Mouse (Mus musculus) monocyte, adult 2 months (primary cell): ENCODE results near the gene Prph2.

Source experiments
- DNase-seq, 2 experiments: peaks; one replicate each; pipeline ENCODE4 v3.0.0; 2022; ENCODE audit warnings: low spot score in 2 of 2, low read depth in 1 of 2

The Prph2 gene

DNA sequence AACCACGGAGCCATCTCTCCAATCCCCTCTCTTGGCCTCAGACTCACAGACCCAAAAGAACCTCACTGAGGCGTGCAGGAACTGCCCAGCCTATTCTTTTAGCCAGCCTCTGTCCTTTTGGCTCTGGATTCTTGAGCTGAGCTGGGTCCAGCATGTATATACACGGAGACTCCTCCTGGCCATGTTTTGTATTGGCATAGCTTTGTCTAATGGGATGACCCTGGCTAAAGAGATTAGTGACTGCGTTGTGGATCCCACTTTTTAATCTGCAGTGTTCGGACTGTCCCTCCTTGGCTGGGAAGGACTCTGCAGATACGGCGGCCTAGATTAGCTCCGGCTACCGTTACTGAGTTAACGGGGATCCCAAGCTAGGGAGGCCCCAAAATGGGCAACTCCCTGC lies at the start of gene Prph2:
Gene Prph2, plus strand, starts transcription at position 274 of the 400 bp plus-strand sequence.
- no peak for DNase-seq

GRCm38 (mm10) chr17:46864566-46865195 lies 45.6 kb upstream of the Prph2 start:
- DNase-seq = no peak

GRCm38 (mm10) chr17:46866836-46867235 lies 43.4 kb upstream of the Prph2 start:
- no peak for DNase-seq

- DNase-seq = no peak
Observed at GRCm38 (mm10) chr17:46870204-46870798, 40.0 kb upstream of the Prph2 start.

- no peak for DNase-seq
Observed at GRCm38 (mm10) chr17:46870913-46871312, 39.3 kb upstream of the Prph2 start.

DNA sequence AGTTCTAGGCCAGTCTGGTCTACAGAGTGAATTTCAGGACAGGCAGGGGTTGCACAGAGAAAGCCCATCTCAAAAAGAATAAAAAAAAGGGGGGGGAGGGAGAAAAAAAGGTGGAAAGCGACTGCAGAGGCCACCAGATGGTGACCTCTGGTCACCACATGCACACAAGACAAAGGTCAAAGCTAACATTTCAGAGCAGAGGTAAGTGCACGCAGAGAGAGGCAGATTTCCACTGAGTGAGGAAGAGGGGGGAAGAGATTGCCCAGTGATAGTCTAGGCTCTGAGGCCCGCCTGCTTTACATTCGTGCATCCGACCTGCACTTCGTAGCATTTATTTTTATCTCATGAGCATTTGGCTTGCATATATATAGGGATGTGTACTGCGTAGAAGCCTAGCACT lies 37.5 kb upstream of the Prph2 start:
- DNase-seq = no peak

DNA sequence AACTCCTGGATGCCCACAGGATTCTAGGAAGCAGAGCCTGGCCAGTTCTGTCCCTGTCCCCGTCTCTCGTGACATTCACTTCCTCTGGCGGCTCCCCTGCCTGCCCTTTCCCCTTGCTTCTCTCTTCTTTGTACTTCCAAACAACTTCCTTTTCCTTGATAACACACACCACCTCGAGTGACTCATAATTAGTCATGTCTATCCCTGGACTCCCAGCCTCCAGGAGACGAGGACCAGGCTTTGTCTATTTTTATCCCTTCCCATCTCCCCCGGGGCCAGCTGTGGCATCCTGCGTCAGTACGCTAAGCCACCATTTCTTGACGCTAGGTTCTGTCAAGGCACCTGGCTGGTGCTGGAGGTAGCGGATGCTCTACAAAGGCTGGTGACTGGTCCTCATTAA lies 36.1 kb upstream of the Prph2 start:
- peak in 1 of 2 experiments; percentile 23 for DNase-seq

DNA sequence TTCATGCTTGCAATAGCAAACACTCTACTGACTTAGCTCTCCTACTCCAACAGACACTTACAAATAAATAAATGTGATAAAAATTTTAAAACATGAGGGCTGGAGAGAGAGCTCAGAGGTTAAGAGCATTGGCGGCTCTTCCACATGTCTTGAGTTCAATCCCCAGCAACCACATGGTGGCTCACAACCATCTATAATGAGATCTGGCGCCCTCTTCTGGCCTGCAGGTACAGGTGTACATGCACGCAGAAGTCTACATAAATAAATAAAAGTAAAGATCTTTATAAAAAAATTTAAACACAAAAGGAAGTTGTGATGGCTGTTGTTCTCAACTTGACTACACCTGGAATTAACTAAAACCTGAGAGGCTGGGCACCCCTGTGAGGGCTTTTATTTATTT lies 34.6 kb upstream of the Prph2 start:
- no peak for DNase-seq

- no peak for DNase-seq
Observed at GRCm38 (mm10) chr17:46876371-46876950, 33.8 kb upstream of the Prph2 start.

DNA sequence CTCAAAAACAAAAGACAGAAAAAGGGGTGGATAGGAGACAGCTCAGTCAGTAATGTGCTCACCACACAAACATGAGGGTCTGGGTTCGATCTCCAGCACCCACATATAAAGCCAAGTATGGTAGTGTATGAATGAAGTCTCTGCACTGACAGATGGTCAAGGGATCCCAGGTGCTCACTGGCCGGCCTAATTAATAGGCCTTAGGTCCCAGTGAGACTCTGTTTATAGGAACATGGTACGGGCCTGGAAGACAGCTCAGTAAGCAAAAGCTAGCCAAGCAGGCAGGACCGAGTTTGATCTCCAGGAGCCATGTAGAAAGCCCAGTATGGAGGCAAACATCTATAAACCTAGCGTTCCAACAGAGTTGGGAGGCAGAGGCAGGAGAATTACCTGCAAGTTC lies 33.2 kb upstream of the Prph2 start:
- DNase-seq = no peak

- DNase-seq = no peak
Observed at GRCm38 (mm10) chr17:46879841-46880311, 30.4 kb upstream of the Prph2 start.

DNA sequence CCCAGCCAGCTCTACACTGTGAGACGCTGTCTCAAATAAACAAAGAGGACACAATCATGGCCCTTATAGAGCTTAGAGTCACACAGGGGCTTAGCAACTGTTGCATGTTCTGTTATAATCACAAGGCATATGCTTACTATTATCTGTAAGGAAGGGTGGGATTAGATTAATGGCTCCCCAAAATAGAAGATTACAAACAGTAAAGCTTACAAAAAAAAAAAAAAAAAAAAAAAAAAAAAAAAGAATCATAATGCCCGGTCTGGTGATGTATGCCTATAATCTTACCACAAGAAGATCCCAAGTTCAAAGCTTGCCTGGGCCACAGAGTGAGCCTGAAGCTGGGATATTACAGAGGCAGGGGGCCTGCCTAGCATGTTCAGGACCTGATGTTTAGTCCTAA lies 29.9 kb upstream of the Prph2 start:
- DNase-seq = no peak

DNA sequence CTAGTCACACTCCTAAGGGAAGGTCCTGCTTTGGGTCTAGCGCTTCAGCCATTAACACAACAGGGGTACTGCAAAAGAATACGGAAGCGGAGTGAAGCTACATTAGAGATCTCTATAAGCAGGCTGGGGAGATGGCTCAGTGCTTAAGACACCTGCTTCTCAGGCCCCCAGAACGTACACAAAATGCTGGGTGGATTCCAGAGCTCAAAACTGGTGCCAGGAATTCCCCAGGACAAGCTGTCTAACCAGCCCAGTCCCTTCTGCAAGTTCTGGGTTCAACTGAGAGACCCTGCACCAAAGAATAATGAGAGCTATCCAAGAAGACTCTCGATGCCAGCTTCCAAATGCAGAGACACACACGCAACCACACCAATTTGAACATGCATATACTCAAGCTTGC lies 28.5 kb upstream of the Prph2 start:
- DNase-seq = no peak

DNA sequence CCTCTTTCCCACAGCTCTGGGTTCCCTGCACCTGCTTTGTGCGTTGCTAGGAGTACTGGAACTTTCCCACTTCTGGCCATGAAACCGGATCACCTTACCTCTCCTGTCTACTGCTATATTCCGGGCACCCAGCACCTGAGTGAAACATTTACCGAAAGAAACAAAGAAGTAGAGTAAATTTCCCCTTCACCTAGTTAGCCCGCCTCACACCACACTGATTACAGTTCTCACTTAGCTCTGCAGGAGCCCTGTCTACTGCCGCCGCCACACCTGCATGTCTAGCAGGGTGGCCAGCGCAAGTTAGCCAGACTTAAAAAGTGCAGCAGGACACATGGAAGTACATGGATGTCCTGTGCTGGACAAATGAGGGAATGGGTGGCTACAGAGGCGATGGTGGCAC lies 27.2 kb upstream of the Prph2 start:
- DNase-seq = no peak

- no peak for DNase-seq
Observed at GRCm38 (mm10) chr17:46884766-46885165, 25.5 kb upstream of the Prph2 start.

DNA sequence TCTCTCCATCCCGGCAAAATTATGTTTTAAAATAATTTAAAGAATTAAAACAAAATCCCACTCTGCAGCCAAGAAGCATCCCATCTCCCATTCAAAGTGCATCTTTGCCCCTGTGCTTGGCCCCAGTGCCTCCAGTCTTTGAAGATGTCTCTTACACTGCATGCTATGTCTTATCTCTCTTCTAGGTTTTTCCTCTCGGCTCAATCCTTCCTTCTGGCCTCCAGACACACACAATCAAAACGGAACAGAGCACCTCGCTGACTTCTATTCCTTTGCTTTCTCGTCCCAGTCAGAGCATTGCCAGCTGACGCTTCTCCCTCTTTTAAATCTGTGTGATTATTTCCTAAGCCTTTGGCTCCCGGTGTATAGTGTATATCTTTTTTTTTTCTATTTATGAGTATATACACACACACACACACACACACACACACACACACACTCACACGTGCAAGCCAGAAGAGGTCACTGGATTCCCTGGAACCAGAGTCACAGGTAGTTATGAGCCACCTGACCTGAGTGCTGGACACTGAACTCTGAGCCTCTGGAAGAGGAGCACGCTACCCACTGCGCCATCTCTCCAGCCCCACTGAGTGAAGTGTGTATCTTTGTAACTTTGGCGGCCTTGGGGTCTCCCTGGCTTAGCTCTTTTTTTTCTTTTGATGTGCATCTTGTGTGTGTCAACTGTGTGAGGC lies 24.9 kb upstream of the Prph2 start:
- no peak for DNase-seq

GRCm38 (mm10) chr17:46885910-46886643 lies 24.2 kb upstream of the Prph2 start:
- no peak for DNase-seq

GRCm38 (mm10) chr17:46888511-46889212 lies 21.6 kb upstream of the Prph2 start:
- no peak for DNase-seq

DNA sequence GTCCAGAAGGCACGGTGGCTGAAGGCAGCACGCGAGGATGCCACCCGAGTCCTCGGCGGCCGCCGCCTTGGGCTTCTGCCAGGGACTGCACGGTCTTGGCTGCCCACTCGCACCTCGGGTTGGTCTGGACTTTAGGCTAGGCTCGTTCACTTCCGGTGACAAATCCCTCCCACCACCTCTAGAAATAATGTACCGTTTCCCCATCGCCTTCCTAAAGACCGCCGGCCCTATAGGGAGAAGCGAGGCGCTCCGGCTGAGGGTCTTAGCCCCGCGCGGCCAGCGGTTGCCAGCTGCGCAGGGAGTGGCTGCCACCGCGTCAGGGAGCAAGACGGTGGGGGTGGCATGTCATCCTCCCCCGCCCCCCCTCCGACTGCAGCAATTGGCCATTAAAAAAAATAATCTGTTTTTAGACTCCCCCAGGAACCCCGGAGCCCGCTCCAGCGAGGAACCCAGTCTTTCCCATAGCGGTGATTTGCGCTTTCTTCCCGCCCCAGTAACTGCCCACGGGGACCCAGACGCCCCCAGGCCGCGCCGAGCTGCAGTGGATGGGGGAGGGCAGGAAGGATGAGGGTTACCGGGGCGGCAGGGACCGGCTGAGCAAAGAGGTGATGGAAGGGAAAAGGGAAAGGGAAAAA lies 20.7 kb upstream of the Prph2 start:
- peak in 1 of 2 experiments; percentile 51 for DNase-seq

DNA sequence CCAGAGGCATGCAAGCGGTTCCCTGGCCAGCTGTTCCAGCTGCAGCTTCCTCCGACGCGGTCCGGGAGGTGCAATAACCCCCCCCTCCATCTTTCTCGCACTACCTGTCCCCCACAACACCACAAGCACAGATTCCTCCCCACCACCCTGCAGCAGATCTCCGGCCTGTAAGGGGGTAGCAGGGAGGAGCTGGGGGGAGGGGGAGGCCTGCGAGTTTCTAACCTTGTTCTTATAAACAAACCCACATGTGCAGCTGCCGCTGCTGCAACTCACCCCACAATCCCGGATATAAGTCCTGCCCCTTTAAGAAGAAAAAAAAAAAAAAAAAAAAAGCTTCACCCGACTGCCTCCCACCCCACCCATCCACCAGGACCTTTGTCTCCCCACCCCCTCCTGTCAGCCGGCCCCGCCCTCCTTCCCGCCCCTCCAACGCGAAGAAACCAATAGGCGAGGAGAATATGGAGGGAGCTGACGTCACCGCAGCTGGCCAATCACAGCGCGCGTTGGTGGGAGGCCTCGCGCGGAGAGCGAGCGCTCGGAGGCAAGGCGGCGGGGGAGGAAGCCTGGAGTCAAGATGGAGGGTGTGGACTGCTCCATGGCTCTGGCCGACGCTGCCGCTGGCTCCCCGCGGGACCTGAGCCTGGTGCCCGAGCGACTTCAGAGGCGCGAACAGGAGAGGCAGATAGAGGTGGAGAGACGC lies 20.0 kb upstream of the Prph2 start, which contains the start of gene Tbcc:
Gene Tbcc, plus strand, starts transcription at position 569 of the 700 bp plus-strand sequence.
- peak; percentile 89 to 91 for DNase-seq
